Mouse (Mus musculus): ENCODE measurements around the gene Ubl7. TPM values are rescaled to one million over a fixed set of nuclear protein-coding genes. Genes with fewer than 3 reads are reported as not detected.

Ubl7 gene
- polyA plus RNA-seq, 1 experiment from 2014 or later: 119 TPM

GRCm38 (mm10) chr9:57935683-57936437, 25.1 kb downstream of the Ubl7 start:
- Histone ChIP-seq H3K4me1 (ENCODE audit: insufficient read depth, low read length) (peaks cover 12% of the 10 kb centered on the region), H3K9ac (replicated peaks; ENCODE audit: low read length) (no peak overlapping the region), H3K9me3 (ENCODE audit: low read length) (no peaks in the 10 kb centered on the region), H3K27me3 (ENCODE audit: insufficient read depth, low read length) (peaks cover 17% of the 10 kb centered on the region), H3K4me2 (replicated peaks; ENCODE audit: low read depth, low read length) (no peak overlapping the region), H3K4me3 (ENCODE audit: low read length) (no peak overlapping the region), H3K36me3 (ENCODE audit: insufficient read depth, low read length) (no peaks in the 10 kb centered on the region), H3K27ac (ENCODE audit: low read length) (no peak overlapping the region)
- 0 out of 2 replicates have a peak, but pooled peaks have one; percentile 39 for ATAC-seq (ENCODE audit: low FRiP score, low TSS enrichment)
- WGBS: 28% methylated on average over 6 of the region's 6 CpGs

DNA sequence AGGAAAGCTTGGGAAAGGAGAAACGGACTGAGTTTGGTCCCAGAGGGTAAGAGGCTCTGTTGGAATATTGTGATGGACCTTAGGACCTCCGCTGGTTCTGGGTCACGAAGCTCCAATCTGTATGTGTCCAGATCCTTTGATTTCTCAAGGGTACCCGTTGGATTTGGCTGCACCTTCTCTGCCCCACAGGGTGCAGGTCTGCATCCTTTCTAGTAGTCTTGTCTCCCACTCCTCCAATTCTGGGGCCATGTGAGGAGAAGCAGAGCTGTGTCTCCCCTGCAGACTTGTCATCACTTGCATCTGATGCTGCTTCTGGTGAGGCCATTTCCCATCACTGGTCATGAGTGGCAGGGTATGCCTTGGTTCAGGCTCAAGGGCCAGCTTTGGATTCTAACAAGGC, 26.4 kb downstream of the Ubl7 start:
- Histone ChIP-seq H3K36me3 (ENCODE audit: insufficient read depth, low read length) (no peaks in the 10 kb centered on the region), H3K9me3 (ENCODE audit: low read length) (no peaks in the 10 kb centered on the region), H3K4me3 (ENCODE audit: low read length) (no peak overlapping the region), H3K4me1 (ENCODE audit: insufficient read depth, low read length) (peaks cover 17% of the 10 kb centered on the region), H3K27ac (ENCODE audit: low read length) (no peak overlapping the region), H3K9ac (replicated peaks; ENCODE audit: low read length) (no peak overlapping the region), H3K27me3 (ENCODE audit: insufficient read depth, low read length) (peaks cover 30% of the 10 kb centered on the region), H3K4me2 (replicated peaks; ENCODE audit: low read depth, low read length) (no peak overlapping the region)
- ATAC-seq (ENCODE audit: low FRiP score, low TSS enrichment): no peak
- WGBS: 84% methylated on average over 4 of the region's 4 CpGs

GRCm38 (mm10) chr9:57937651-57938050, 26.9 kb downstream of the Ubl7 start:
- H3K27ac ChIP-seq (ENCODE audit: low read length): no peak overlapping the region
- H3K4me2 ChIP-seq (replicated peaks; ENCODE audit: low read depth, low read length): no peak overlapping the region
- WGBS: 56% methylated on average over 6 of the region's 6 CpGs
- no peaks in the 10 kb centered on the region for H3K9me3 ChIP-seq (ENCODE audit: low read length)
- H3K36me3 ChIP-seq (ENCODE audit: insufficient read depth, low read length): no peaks in the 10 kb centered on the region
- peaks cover 31% of the 10 kb centered on the region for H3K27me3 ChIP-seq (ENCODE audit: insufficient read depth, low read length)
- peaks cover 17% of the 10 kb centered on the region for H3K4me1 ChIP-seq (ENCODE audit: insufficient read depth, low read length)
- no peak overlapping the region for H3K9ac ChIP-seq (replicated peaks; ENCODE audit: low read length)
- ATAC-seq (ENCODE audit: low FRiP score, low TSS enrichment): no peak
- H3K4me3 ChIP-seq (ENCODE audit: low read length): no peak overlapping the region

GRCm38 (mm10) chr9:57938225-57939055, 27.7 kb downstream of the Ubl7 start:
- H3K9me3 ChIP-seq (ENCODE audit: low read length): no peaks in the 10 kb centered on the region
- H3K4me2 ChIP-seq (replicated peaks; ENCODE audit: low read depth, low read length): no peak overlapping the region
- no peak for ATAC-seq (ENCODE audit: low FRiP score, low TSS enrichment)
- no peak overlapping the region for H3K4me3 ChIP-seq (ENCODE audit: low read length)
- peaks cover 36% of the 10 kb centered on the region for H3K27me3 ChIP-seq (ENCODE audit: insufficient read depth, low read length)
- H3K9ac ChIP-seq (replicated peaks; ENCODE audit: low read length): no peak overlapping the region
- no peak overlapping the region for H3K27ac ChIP-seq (ENCODE audit: low read length)
- no peaks in the 10 kb centered on the region for H3K36me3 ChIP-seq (ENCODE audit: insufficient read depth, low read length)
- WGBS: 75% methylated on average over 5 of the region's 5 CpGs
- peaks cover 21% of the 10 kb centered on the region for H3K4me1 ChIP-seq (ENCODE audit: insufficient read depth, low read length)

DNA sequence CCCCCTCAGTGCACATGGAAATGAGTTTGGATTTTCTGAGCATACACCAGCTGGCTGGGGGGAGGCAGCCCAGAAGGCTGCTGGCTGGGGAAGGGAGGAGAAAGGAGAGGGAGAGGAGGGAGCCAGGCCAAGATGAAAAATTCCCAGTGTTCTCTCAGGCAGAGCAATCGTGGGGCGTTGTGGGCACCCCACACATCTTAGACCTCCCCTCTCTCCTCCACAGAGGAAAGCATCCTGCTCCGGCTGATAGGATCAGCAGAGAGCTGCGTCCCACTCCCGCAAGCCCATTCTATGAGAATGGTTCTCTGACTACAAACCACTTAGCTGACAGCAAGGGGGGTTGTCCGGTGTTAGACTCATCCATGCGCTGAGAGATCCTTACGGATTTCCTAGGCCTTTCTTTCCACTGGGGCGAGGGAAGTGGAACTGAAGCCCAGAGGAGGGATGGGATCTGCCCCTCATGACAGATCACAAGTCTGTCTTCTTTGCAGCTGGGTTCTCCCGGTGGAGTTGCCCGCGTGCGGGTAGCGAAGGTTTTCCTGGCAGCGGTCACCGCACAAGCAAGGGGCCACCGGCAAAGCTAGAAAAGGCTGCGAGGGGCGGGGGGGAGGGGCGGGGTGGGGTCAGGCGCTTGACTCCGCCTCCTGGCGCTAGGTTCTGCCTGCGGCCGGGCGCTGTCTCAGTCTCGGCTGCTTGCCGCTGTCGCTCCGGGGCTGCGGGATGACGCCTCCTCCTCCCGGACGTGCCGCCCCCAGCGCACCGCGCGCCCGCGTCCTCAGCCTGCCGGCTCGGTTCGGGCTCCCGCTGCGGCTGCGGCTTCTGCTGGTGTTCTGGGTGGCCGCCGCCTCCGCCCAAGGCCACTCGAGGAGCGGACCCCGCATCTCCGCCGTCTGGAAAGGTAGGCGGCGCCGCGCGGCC, 28.9 kb downstream of the Ubl7 start, which contains the start of gene Sema7a:
Gene Sema7a (plus strand): TSS at position 682 of the 918 bp plus-strand sequence.
- peak within 1 kb of the TSS; percentile 67 for H3K9ac ChIP-seq (replicated peaks; ENCODE audit: low read length)
- peak within 1 kb of the TSS; percentile 97 for H3K4me2 ChIP-seq (replicated peaks; ENCODE audit: low read depth, low read length)
- no peaks in the 10 kb centered on the region for H3K36me3 ChIP-seq (ENCODE audit: insufficient read depth, low read length)
- peaks cover 36% of the 10 kb centered on the region for H3K27me3 ChIP-seq (ENCODE audit: insufficient read depth, low read length)
- peaks cover 21% of the 10 kb centered on the region for H3K4me1 ChIP-seq (ENCODE audit: insufficient read depth, low read length)
- peak within 1 kb of the TSS; percentile 77 for H3K4me3 ChIP-seq (ENCODE audit: low read length)
- no peaks in the 10 kb centered on the region for H3K9me3 ChIP-seq (ENCODE audit: low read length)
- H3K27ac ChIP-seq (ENCODE audit: low read length): no peak within 1 kb of the TSS; the same call in 1 of the 2 replicates
- WGBS: 2% methylated on average over 43 of the region's 60 CpGs
- ATAC-seq (ENCODE audit: low FRiP score, low TSS enrichment): peak; percentile 83

GRCm38 (mm10) chr9:57940349-57940794, 29.6 kb downstream of the Ubl7 start:
- peak; percentile 44; the same call in 1 of the 2 replicates for ATAC-seq (ENCODE audit: low FRiP score, low TSS enrichment)
- Histone ChIP-seq H3K4me1 (ENCODE audit: insufficient read depth, low read length) (peaks cover 23% of the 10 kb centered on the region), H3K9ac (replicated peaks; ENCODE audit: low read length) (peak overlapping the region; percentile 67), H3K36me3 (ENCODE audit: insufficient read depth, low read length) (no peaks in the 10 kb centered on the region), H3K4me3 (ENCODE audit: low read length) (peak overlapping the region; percentile 77), H3K4me2 (replicated peaks; ENCODE audit: low read depth, low read length) (peak overlapping the region; percentile 97), H3K27ac (ENCODE audit: low read length) (no peak overlapping the region), H3K27me3 (ENCODE audit: insufficient read depth, low read length) (peaks cover 36% of the 10 kb centered on the region), H3K9me3 (ENCODE audit: low read length) (no peaks in the 10 kb centered on the region)
- under 1% methylated on average over 44 of the region's 44 CpGs for WGBS

DNA sequence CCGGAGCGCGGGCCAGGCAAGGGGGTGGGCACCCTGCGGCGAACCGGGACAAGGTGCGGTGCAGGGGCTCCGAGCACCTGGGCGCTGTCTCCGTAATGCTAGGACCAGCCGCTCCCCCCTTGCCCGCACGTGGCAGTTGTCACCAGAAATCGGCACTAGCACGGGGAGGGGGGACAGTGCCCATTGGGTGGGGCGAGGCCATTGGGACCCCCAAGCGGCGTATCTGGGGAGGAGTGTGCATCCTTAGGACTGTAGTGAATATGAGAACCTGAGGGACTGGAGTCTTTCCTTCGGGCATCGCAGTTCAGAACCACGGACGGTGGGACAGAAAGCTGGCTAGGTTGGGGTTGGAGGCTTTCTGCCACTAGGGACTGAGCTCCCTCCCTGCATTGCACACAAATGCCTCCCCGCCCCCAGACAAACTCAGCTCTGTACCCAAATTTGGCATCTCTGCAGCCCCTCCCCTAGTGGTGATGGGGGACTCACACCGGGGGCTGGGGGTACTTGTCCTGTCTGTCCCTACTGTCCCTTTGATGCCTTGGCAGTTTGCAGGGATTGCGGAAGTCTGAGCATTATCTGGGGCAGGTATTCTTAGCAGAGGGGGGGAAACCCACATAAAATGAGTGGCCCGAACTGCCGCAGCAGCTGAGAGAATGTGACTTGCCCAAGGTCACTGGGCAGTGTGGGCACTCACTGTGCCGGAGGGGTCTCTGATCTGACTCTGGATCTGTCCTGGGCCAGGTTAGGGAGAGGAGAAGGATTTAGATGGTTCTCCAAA, 30.3 kb downstream of the Ubl7 start:
- Histone ChIP-seq H3K9ac (replicated peaks; ENCODE audit: low read length) (peak overlapping the region; percentile 67), H3K27me3 (ENCODE audit: insufficient read depth, low read length) (peaks cover 36% of the 10 kb centered on the region), H3K36me3 (ENCODE audit: insufficient read depth, low read length) (no peaks in the 10 kb centered on the region), H3K4me2 (replicated peaks; ENCODE audit: low read depth, low read length) (peak overlapping the region; percentile 97), H3K27ac (ENCODE audit: low read length) (no peak overlapping the region), H3K9me3 (ENCODE audit: low read length) (no peaks in the 10 kb centered on the region), H3K4me1 (ENCODE audit: insufficient read depth, low read length) (peaks cover 23% of the 10 kb centered on the region), H3K4me3 (ENCODE audit: low read length) (peak overlapping the region; percentile 77)
- peak; percentile 11; the same call in 1 of the 2 replicates for ATAC-seq (ENCODE audit: low FRiP score, low TSS enrichment)
- 7% methylated on average over 28 of the region's 28 CpGs for WGBS

GRCm38 (mm10) chr9:57942039-57942438, 31.3 kb downstream of the Ubl7 start:
- Histone ChIP-seq H3K27me3 (ENCODE audit: insufficient read depth, low read length) (peaks cover 36% of the 10 kb centered on the region), H3K9me3 (ENCODE audit: low read length) (no peaks in the 10 kb centered on the region)

More at GRCm38 (mm10) chr9:57942039-57942438, 31.3 kb downstream of the Ubl7 start:
- Histone ChIP-seq H3K9ac (replicated peaks; ENCODE audit: low read length) (no peak overlapping the region), H3K4me1 (ENCODE audit: insufficient read depth, low read length) (peaks cover 23% of the 10 kb centered on the region), H3K27ac (ENCODE audit: low read length) (no peak overlapping the region), H3K4me3 (ENCODE audit: low read length) (peak overlapping the region; percentile 77; the same call in 1 of the 2 replicates), H3K4me2 (replicated peaks; ENCODE audit: low read depth, low read length) (no peak overlapping the region), H3K36me3 (ENCODE audit: insufficient read depth, low read length) (no peaks in the 10 kb centered on the region)
- WGBS: 55% methylated on average over 2 of the region's 2 CpGs
- no peak for ATAC-seq (ENCODE audit: low FRiP score, low TSS enrichment)

Data from kidney, embryonic 16.5 days (tissue).